Mouse (Mus musculus) cortical plate, adult 2 months (tissue): Measurements from ENCODE around the gene Mgat2.

Experiments
- CTCF ChIP-seq: fragments of 200-500 bp; IDR thresholded peaks from 2 replicates; pipeline ENCODE4 v1.5.1; 2011; ENCODE audit warnings: mild to moderate bottlenecking, control low read depth, low read length; ENCODE audit not compliant: insufficient read depth; ENCODE audit errors: extremely low read depth
- POLR2A ChIP-seq: fragments of 200-500 bp; IDR thresholded peaks from 2 replicates; pipeline ENCODE4 v1.6.1; 2011; ENCODE audit warnings: mild to moderate bottlenecking, low read length, control low read depth; ENCODE audit not compliant: insufficient read depth; ENCODE audit errors: extremely low read depth

- TF ChIP-seq POLR2A: no peak
- no peak for TF ChIP-seq CTCF
These were observed 6.1 kb downstream of the Mgat2 start for GRCm38 (mm10) chr12:69190074-69190473.
